Mouse (Mus musculus): ENCODE measurements around the gene Ssh2. TPM values are rescaled to one million over a fixed set of nuclear protein-coding genes. Genes with fewer than 3 reads are reported as not detected.

Gene Ssh2
- total RNA-seq, 1 experiment: 7.7 TPM

GRCm38 (mm10) chr11:77497851-77498250, 281.8 kb downstream of the Ssh2 start:
- in situ Hi-C loops (cut with MboI; ENCODE audit: low sequenced_read_pairs in 2 of 2, unreplicated experiment in 2 of 2): no loop called here
- Histone ChIP-seq H3K36me3 (ENCODE audit: control insufficient read depth, insufficient read depth, low read length, poor library complexity, severe bottlenecking) (peaks cover 28% of the 10 kb centered on the region), H3K9ac (ENCODE audit: insufficient read depth, low read depth, low read length, poor library complexity, severe bottlenecking) (peak overlapping the region; percentile 51), H3K4me1 (ENCODE audit: control insufficient read depth in 2 of 2, insufficient read depth in 2 of 2, low read length in 2 of 2, poor library complexity in 1 of 2) (peaks cover 15 to 45% of the 10 kb centered on the region in 2 experiments), H3K4me3 (ENCODE audit: insufficient read depth in 1 of 2, low read depth in 1 of 2, low read length in 2 of 2, poor library complexity in 1 of 2, severe bottlenecking in 1 of 2) (peak overlapping the region; percentile 6 to 19; a peak in 3 of 4 replicates), H3K27ac (ENCODE audit: insufficient read depth, low read depth, low read length, poor library complexity, severe bottlenecking) (peak overlapping the region; percentile 82), H3K9me3 (ENCODE audit: control insufficient read depth, insufficient read depth, low read depth, low read length) (no peaks in the 10 kb centered on the region)
- no peak for DNase-seq (ENCODE audit: low read depth, low spot score)
- TF ChIP-seq MAFK (IDR thresholded peaks at IDR 0.05; ENCODE audit: insufficient read depth, low read depth, low read length) (no peak), HCFC1 (IDR thresholded peaks at IDR 0.05; ENCODE audit: borderline replicate concordance, insufficient read depth, low read length) (no peak), ZC3H11A (IDR thresholded peaks at IDR 0.05; ENCODE audit: borderline replicate concordance, low read depth, low read length) (no peak), CHD2 (IDR thresholded peaks at IDR 0.05; ENCODE audit: low read depth, low read length) (no peak), ZNF384 (IDR thresholded peaks at IDR 0.05; ENCODE audit: low read depth, low read length) (no peak)

- H3K36me3 ChIP-seq (ENCODE audit: control insufficient read depth, insufficient read depth, low read length, poor library complexity, severe bottlenecking): peaks cover 35% of the 10 kb centered on the region
- peaks cover 15 to 51% of the 10 kb centered on the region in 2 experiments for H3K4me1 ChIP-seq (ENCODE audit: control insufficient read depth in 2 of 2, insufficient read depth in 2 of 2, low read length in 2 of 2, poor library complexity in 1 of 2)
- no peaks in the 10 kb centered on the region for H3K9me3 ChIP-seq (ENCODE audit: control insufficient read depth, insufficient read depth, low read depth, low read length)
- H3K9ac ChIP-seq (ENCODE audit: insufficient read depth, low read depth, low read length, poor library complexity, severe bottlenecking): peak overlapping the region; percentile 51; the same call in 1 of the 2 replicates
- in situ Hi-C loops (cut with MboI; ENCODE audit: low sequenced_read_pairs in 2 of 2, unreplicated experiment in 2 of 2): no loop called here
- peak overlapping the region; percentile 82 for H3K27ac ChIP-seq (ENCODE audit: insufficient read depth, low read depth, low read length, poor library complexity, severe bottlenecking)
- TF ChIP-seq ZC3H11A (IDR thresholded peaks at IDR 0.05; ENCODE audit: borderline replicate concordance, low read depth, low read length): no peak
- no peak for TF ChIP-seq ZNF384 (IDR thresholded peaks at IDR 0.05; ENCODE audit: low read depth, low read length)
- no peak for TF ChIP-seq HCFC1 (IDR thresholded peaks at IDR 0.05; ENCODE audit: borderline replicate concordance, insufficient read depth, low read length)
- no peak for TF ChIP-seq CHD2 (IDR thresholded peaks at IDR 0.05; ENCODE audit: low read depth, low read length)
- TF ChIP-seq MAFK (IDR thresholded peaks at IDR 0.05; ENCODE audit: insufficient read depth, low read depth, low read length): no peak
- DNase-seq (ENCODE audit: low read depth, low spot score): no peak
- H3K4me3 ChIP-seq (ENCODE audit: insufficient read depth in 1 of 2, low read depth in 1 of 2, low read length in 2 of 2, poor library complexity in 1 of 2, severe bottlenecking in 1 of 2): peak overlapping the region; percentile 6 to 19; a peak in 3 of 4 replicates
Observed at GRCm38 (mm10) chr11:77498261-77499139, 282.4 kb downstream of the Ssh2 start.

GRCm38 (mm10) chr11:77499354-77499753, 283.3 kb downstream of the Ssh2 start:
- H3K27ac ChIP-seq (ENCODE audit: insufficient read depth, low read depth, low read length, poor library complexity, severe bottlenecking): no peak overlapping the region
- TF ChIP-seq MAFK (IDR thresholded peaks at IDR 0.05; ENCODE audit: insufficient read depth, low read depth, low read length): no peak
- TF ChIP-seq ZNF384 (IDR thresholded peaks at IDR 0.05; ENCODE audit: low read depth, low read length): no peak
- TF ChIP-seq HCFC1 (IDR thresholded peaks at IDR 0.05; ENCODE audit: borderline replicate concordance, insufficient read depth, low read length): no peak
- TF ChIP-seq ZC3H11A (IDR thresholded peaks at IDR 0.05; ENCODE audit: borderline replicate concordance, low read depth, low read length): no peak
- TF ChIP-seq CHD2 (IDR thresholded peaks at IDR 0.05; ENCODE audit: low read depth, low read length): no peak
- H3K9me3 ChIP-seq (ENCODE audit: control insufficient read depth, insufficient read depth, low read depth, low read length): no peaks in the 10 kb centered on the region
- H3K36me3 ChIP-seq (ENCODE audit: control insufficient read depth, insufficient read depth, low read length, poor library complexity, severe bottlenecking): peaks cover 42% of the 10 kb centered on the region
- H3K4me1 ChIP-seq (ENCODE audit: control insufficient read depth in 2 of 2, insufficient read depth in 2 of 2, low read length in 2 of 2, poor library complexity in 1 of 2): peaks cover 13 to 55% of the 10 kb centered on the region in 2 experiments
- H3K4me3 ChIP-seq (ENCODE audit: insufficient read depth in 1 of 2, low read depth in 1 of 2, low read length in 2 of 2, poor library complexity in 1 of 2, severe bottlenecking in 1 of 2): no peak overlapping the region
- in situ Hi-C loops (cut with MboI; ENCODE audit: low sequenced_read_pairs in 2 of 2, unreplicated experiment in 2 of 2): no loop called here
- H3K9ac ChIP-seq (ENCODE audit: insufficient read depth, low read depth, low read length, poor library complexity, severe bottlenecking): no peak overlapping the region
- no peak for DNase-seq (ENCODE audit: low read depth, low spot score)

GRCm38 (mm10) chr11:77500361-77501325, 284.6 kb downstream of the Ssh2 start:
- H3K36me3 ChIP-seq (ENCODE audit: control insufficient read depth, insufficient read depth, low read length, poor library complexity, severe bottlenecking): peaks cover 55% of the 10 kb centered on the region
- no peaks in the 10 kb centered on the region for H3K9me3 ChIP-seq (ENCODE audit: control insufficient read depth, insufficient read depth, low read depth, low read length)
- in situ Hi-C loops (cut with MboI; ENCODE audit: low sequenced_read_pairs in 2 of 2, unreplicated experiment in 2 of 2): no loop called here
- peak overlapping the region; percentile 32 for H3K27ac ChIP-seq (ENCODE audit: insufficient read depth, low read depth, low read length, poor library complexity, severe bottlenecking)
- H3K4me1 ChIP-seq (ENCODE audit: control insufficient read depth in 2 of 2, insufficient read depth in 2 of 2, low read length in 2 of 2, poor library complexity in 1 of 2): peaks cover 8 to 46% of the 10 kb centered on the region in 2 experiments; a peak in 3 of 4 replicates
- no peak overlapping the region for H3K9ac ChIP-seq (ENCODE audit: insufficient read depth, low read depth, low read length, poor library complexity, severe bottlenecking)
- DNase-seq (ENCODE audit: low read depth, low spot score): no peak
- TF ChIP-seq HCFC1 (IDR thresholded peaks at IDR 0.05; ENCODE audit: borderline replicate concordance, insufficient read depth, low read length): no peak
- no peak for TF ChIP-seq MAFK (IDR thresholded peaks at IDR 0.05; ENCODE audit: insufficient read depth, low read depth, low read length)
- no peak for TF ChIP-seq ZNF384 (IDR thresholded peaks at IDR 0.05; ENCODE audit: low read depth, low read length)
- TF ChIP-seq CHD2 (IDR thresholded peaks at IDR 0.05; ENCODE audit: low read depth, low read length): no peak
- TF ChIP-seq ZC3H11A (IDR thresholded peaks at IDR 0.05; ENCODE audit: borderline replicate concordance, low read depth, low read length): no peak
- H3K4me3 ChIP-seq (ENCODE audit: insufficient read depth in 1 of 2, low read depth in 1 of 2, low read length in 2 of 2, poor library complexity in 1 of 2, severe bottlenecking in 1 of 2): no peak overlapping the region

Data from ES-E14 (cell line).